Mouse (Mus musculus) testis, adult 2 months (tissue): ENCODE data around the gene Atp5d. TPM values are rescaled to one million over a fixed set of nuclear protein-coding genes. Genes with fewer than 3 reads are reported as not detected.

Source experiments
- H3K27ac ChIP-seq: fragments of 200-500 bp; 2 replicates; pipeline ENCODE4 v1.5.1; 2012; ENCODE audit warnings: low read depth, low read length; ENCODE audit not compliant: control insufficient read depth, insufficient read depth
- H3K27me3 ChIP-seq: fragments of 200-500 bp; 2 replicates; pipeline ENCODE4 v1.6.1; 2012; ENCODE audit warnings: mild to moderate bottlenecking, low read length, moderate library complexity; ENCODE audit not compliant: control insufficient read depth, insufficient read depth
- H3K36me3 ChIP-seq: fragments of 200-500 bp; 2 replicates; pipeline ENCODE4 v1.6.1; 2012; ENCODE audit warnings: mild to moderate bottlenecking, low read length; ENCODE audit not compliant: control insufficient read depth, insufficient read depth
- H3K4me1 ChIP-seq: fragments of 200-500 bp; 2 replicates; pipeline ENCODE4 v1.6.1; 2012; ENCODE audit warnings: low read length; ENCODE audit not compliant: control insufficient read depth, insufficient read depth
- H3K4me3 ChIP-seq: fragments of 200-500 bp; 2 replicates; pipeline ENCODE4 v1.5.1; 2012; ENCODE audit warnings: low read depth, mild to moderate bottlenecking, low read length, moderate library complexity, mixed read lengths; ENCODE audit not compliant: control insufficient read depth
- CTCF ChIP-seq: fragments of 200-500 bp; IDR thresholded peaks from 2 replicates; pipeline ENCODE4 v1.5.1; 2012; ENCODE audit warnings: low read depth, mild to moderate bottlenecking, inconsistent platforms, low read length, moderate library complexity; ENCODE audit not compliant: control insufficient read depth, insufficient read depth, insufficient replicate concordance
- POLR2A ChIP-seq: fragments of 200-500 bp; IDR thresholded peaks from 2 replicates; pipeline ENCODE4 v1.6.1; 2012; ENCODE audit warnings: low read depth, mild to moderate bottlenecking, inconsistent platforms, low read length, moderate library complexity; ENCODE audit not compliant: control insufficient read depth
- polyA plus RNA-seq: library from polyadenylated mRNA; depleted of rRNA; stranded (reverse); fragments of >200 nt; gene quantifications from 2 replicates; pipeline ENCODE4 v1.2.3, GENCODE M21; 2012

Gene Atp5d
- polyA plus RNA-seq, 1 experiment = 241 TPM

DNA sequence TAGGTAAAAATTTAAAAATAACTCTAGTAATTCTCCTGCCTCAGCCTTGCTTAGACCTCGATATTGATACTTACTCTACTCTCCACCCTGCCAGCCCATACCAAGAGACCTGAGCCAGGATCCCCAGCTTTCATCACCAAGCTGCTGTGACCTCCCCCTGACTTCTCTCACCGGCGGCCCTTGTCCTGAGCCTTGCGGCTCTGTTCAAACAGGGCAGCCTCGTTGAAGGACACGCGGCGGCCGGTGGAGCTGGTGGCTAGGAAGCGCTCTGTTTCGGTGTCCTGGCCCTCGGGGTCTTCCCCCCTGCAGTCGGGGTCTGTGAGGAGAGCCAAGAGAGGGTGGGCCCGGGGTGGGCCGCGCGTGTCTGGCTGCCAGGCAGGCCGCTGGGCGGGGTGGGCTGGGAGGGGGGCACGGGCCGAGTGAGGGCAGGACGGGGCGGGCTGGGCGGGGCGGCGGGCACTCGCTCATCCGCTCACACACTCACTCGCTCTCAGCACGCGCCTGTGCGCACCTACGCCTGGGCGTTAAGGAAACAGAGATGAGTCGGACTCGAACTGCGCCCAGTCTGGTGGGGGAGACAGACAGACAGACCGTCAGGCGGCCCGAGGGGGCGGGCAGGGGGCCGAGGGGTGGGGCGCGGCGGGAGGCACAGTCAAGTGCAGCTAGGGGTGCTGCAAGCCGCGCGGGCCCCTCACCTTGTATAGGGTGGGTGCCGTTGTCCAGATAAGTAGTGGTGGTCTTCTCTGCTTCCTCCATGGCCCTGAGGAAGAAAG lies 2.1 kb upstream of the Atp5d start:
- Histone ChIP-seq H3K4me1 (peaks cover 32% of the 10 kb centered on the region), H3K27ac (no peak overlapping the region), H3K36me3 (no peaks in the 10 kb centered on the region), H3K27me3 (no peaks in the 10 kb centered on the region), H3K4me3 (peak overlapping the region; percentile 43)
- TF ChIP-seq CTCF (no peak), POLR2A (no peak)

DNA sequence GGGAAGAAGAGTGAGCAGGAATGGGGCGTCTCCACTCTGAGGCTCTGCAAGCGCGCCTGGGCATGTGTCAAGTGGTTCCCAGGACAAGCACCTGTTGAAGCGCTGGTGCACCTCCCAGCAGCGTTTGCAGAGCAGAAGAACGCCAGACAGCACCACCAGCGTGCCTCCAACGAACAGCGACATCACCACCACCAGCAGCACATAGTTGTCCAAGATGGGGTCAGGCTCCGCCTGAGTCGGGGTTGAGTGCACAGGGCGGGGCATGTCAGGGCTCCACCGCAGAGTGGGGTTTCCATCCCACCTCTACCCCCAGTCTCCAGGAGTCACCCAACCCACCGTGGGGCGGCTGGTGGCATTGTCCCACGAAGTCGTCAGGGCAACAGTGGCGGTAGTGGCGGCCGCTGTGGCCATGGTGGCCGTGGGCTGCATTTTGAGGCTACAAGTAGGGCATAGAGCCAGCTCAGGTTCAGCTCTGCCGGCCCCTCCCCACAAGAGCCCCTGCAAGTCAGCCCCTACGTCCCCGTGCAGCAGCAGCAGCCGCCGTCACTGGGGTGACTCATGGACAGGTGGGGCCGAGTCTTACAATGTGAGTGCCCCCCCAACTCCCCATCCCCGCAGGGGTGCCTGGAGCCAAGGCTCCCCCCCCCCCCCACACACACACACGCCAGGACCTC lies 1.3 kb upstream of the Atp5d start:
- no peaks in the 10 kb centered on the region for H3K27me3 ChIP-seq
- H3K36me3 ChIP-seq = no peaks in the 10 kb centered on the region
- peaks cover 36% of the 10 kb centered on the region for H3K4me1 ChIP-seq
- no peak overlapping the region for H3K27ac ChIP-seq
- H3K4me3 ChIP-seq = peak overlapping the region; percentile 43
- TF ChIP-seq CTCF (no peak), POLR2A (no peak)

DNA sequence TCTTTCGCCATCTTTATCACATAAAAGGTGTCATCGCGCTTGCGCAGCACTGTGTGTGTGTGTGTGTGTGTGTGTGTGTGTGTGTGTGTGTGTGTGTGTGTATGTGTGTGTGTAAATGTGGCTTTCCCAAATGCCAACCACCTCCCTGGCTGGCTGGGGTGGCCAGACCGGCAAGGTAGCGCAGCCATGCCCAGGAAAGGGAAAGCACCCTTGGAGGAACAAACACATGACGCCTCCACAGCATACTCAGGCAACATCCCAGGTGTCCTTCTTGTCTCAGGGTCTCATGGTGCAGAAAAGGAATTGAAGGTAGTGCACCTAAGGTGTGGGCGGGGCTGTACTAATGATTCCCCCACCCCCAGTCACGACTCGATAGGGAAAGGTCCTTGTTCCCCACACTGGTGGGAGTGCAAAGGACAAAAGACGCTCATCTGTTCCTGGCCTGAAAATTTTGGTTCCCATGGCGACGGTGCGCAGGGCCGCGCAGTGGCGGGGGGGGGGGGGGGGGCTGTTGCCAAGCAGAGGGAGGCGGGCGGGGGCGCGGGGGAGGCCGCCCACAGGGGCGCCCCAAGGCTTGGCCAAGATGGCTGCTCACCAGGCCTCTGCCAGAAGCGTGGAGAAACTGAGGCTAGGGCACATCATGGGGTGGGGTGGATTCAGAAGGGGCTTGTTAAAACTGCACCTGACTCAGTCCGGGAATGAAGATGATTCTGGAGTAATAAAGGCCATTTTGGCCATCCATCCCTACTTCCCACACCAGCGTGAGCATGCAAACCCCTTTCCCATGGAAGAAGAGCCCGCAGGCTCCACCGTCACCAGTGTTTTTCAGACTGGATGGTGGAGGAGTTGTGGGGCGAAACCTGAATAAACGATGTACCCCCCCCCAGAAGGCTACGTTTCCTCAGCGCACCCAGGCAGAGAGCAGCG lies 543 bp upstream of the Atp5d start:
- Histone ChIP-seq H3K27ac (no peak overlapping the region), H3K27me3 (no peaks in the 10 kb centered on the region), H3K36me3 (no peaks in the 10 kb centered on the region), H3K4me3 (no peak overlapping the region; the same call in 1 of the 2 replicates), H3K4me1 (peaks cover 40% of the 10 kb centered on the region)
- no peak for TF ChIP-seq CTCF
- no peak for TF ChIP-seq POLR2A

DNA sequence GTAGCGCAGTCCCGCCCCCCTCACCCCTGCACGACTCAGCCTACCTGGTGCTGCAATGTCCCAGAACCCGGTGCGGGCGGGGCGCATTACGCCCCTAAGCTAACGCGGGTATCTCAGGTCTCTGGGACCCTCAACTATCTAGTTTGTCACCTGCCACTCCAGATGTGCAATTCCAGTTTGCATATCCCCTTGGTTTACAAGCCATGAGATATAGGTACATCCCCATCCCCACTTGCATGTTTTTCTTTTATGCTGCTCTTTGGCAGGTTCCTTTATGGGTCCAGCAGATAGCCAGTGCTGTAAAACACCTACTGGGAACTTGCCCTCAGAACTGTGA lies 975 bp downstream of the Atp5d start:
- H3K36me3 ChIP-seq = no peaks in the 10 kb centered on the region; the same call in 1 of the 2 replicates
- H3K27ac ChIP-seq = no peak overlapping the region
- H3K27me3 ChIP-seq = no peaks in the 10 kb centered on the region
- no peak for TF ChIP-seq POLR2A
- no peak for TF ChIP-seq CTCF
- peak overlapping the region; percentile 65 for H3K4me3 ChIP-seq
- peaks cover 42% of the 10 kb centered on the region for H3K4me1 ChIP-seq

DNA sequence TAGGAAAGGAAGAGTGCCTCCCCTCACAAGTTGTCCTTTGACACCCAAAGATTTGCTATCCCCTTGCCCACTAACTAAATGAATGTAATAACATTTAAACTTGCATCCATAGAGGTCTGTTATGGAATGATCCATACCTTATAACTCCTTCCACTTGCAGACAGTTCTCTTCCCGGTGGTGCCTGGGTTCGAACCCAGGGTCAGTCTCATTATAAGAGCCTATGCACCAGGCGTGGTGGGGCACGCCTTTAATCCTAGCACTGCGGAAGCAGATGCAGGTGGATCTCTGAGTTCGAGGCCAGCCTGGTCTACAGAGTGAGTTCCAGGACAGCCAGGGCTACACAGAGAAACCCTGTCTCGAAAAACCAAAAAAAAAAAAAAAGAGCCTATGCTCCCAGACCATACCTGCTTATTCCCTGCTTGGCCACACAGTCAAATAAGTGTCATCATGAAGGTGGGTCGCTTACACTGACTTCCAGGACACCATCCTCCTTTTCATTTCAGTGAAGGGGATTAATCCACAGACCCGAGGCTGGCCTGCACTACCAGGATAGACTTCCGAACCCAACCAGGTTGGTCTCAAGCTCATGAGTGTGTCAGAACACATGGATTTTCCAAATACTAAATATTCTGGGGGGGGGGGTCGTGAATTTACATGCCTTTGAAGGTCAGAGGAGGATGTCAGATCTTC lies 1.7 kb downstream of the Atp5d start:
- no peak overlapping the region for H3K4me3 ChIP-seq
- TF ChIP-seq CTCF = no peak
- TF ChIP-seq POLR2A = no peak
- no peak overlapping the region for H3K27ac ChIP-seq
- peaks cover 4% of the 10 kb centered on the region; the same call in 1 of the 2 replicates for H3K36me3 ChIP-seq
- peaks cover 42% of the 10 kb centered on the region for H3K4me1 ChIP-seq
- no peaks in the 10 kb centered on the region for H3K27me3 ChIP-seq

DNA sequence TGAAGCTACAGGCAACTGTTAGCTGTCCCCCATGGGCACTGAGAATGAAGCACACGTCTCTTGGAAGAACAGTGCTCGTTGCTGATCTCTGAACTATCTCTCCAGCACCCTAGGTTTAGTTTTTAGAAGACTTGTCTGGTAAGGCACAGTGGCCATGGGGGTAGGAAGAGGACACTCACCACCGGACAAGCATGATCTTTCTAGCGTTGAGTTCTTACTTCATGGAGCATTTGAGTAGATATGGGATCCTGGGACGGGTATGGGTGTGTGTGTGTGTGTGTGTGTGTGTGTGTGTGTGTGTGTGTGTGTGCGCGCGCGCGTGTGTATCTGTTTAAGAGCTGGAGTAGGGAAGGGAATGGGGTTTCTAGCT lies 2.2 kb downstream of the Atp5d start, which contains the start of gene Cbarp:
Gene Cbarp (minus strand): TSS at position 170 of the 370 bp plus-strand sequence.
- H3K4me1 ChIP-seq = peaks cover 43% of the 10 kb centered on the region

More for the DNA sequence above, 2.2 kb downstream of the Atp5d start, which contains the start of gene Cbarp:
- Histone ChIP-seq H3K27ac (peak within 1 kb of the TSS; percentile 85), H3K27me3 (no peaks in the 10 kb centered on the region), H3K36me3 (peaks cover 4% of the 10 kb centered on the region; the same call in 1 of the 2 replicates), H3K4me3 (peak within 1 kb of the TSS; percentile 81)
- TF ChIP-seq CTCF (no peak), POLR2A (no peak)
